Mouse (Mus musculus): ENCODE results near the gene Col4a3. TPM values are rescaled to one million over a fixed set of nuclear protein-coding genes. Genes with fewer than 3 reads are reported as not detected.

The Col4a3 gene
- polyA plus RNA-seq (2014; fragmentation: Illumina TruSeq; extraction: RNeasy Lipid Tissue Mini Kit (QIAGEN cat#74804); ENCODE audit: low read depth, low replicate concordance), result 154 TPM

DNA sequence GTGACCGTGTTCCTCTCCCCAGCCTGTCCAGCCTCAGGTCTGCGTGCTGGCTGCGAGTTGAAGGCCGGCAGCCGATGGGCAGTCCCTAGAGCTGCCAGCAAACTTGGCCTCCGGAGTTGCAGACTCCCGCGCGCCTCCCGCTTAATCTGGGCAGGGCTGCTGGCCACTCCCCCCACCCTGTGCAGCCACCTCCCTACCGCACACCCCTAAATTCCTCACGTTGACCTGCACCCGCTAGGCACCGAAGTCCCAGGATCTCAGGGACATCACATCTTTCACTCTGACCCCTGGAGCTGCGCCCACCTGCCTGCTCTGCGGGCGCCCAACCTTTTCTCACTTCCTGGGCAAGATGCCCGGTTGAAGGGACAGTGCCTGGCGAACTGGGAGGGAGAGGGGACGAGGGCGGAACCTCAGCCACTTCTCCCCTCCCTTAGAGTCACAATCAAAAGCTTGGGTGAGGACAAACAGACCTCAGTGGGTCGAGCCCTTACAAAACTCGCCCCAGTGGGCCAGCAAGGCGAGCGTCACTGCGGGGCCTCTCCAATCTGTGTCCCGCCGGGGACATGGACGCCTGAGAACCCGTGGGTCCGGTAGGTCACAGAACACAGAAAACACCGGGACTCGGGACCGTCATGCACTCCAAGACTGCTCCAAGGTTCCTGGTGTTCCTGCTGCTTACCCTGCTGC lies at the start of gene Col4a3, which contains the start of gene Col4a4:
Gene Col4a3, plus strand, starts transcription at position 209 of the 687 bp plus-strand sequence.
Gene Col4a4, minus strand, starts transcription at position 137 of the 687 bp plus-strand sequence.

DNA sequence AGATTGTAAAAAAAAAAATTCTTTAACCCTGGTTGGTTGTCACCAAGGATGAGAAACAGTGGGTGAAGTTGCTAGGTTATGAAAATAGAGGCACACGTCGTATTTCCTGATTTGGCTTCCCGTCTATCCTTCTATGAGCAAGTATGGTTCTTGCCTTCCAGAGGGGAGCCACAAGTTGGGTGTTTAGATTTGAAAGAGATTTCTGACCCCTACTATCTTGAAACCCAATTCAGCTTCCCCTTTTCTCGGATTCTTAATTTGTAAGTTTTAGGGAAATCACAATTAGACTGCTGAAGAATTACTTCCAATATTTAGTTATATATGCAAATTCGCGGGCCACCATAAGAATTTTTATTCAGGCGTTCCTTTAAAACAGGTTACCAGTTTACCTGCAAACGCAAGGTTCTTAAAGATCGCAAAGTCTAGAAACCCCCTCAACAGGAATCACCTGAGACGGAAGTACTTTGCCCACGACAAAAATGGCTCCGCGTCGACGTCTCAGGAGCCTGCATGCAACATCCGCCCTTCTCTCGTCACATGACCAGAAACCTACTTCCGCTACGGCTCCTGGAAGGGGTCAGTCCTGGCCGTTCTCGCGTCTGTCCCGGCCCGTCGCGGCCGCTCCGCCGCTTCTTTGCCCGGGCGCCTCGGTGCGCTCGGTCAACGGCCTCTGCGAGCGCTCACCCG lies 137.8 kb downstream of the Col4a3 start, which contains the start of gene Mff:
Gene Mff, plus strand, starts transcription at position 552 of the 687 bp plus-strand sequence.

DNA sequence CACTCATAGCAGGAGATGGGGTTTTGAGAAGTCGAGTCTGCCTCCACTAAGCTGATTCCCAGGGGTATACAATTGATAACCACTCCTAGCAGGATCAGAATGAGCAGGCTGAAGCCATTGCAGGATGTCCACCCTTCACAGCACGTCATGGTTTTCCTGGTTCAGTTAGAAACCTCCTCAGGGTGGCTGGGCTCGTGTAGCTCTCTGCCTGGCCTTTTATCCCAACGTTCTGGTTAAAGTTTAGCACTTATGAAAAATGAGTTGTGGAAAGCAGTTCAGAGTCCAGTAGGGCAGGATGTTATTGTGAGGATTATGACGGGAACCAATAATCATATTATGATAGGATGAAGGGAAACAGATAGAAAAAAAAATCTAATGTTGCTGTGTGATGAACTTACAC lies 181.5 kb downstream of the Col4a3 start, which contains the start of gene Tm4sf20:
Gene Tm4sf20, minus strand, starts transcription at position 193 of the 400 bp plus-strand sequence.

DNA sequence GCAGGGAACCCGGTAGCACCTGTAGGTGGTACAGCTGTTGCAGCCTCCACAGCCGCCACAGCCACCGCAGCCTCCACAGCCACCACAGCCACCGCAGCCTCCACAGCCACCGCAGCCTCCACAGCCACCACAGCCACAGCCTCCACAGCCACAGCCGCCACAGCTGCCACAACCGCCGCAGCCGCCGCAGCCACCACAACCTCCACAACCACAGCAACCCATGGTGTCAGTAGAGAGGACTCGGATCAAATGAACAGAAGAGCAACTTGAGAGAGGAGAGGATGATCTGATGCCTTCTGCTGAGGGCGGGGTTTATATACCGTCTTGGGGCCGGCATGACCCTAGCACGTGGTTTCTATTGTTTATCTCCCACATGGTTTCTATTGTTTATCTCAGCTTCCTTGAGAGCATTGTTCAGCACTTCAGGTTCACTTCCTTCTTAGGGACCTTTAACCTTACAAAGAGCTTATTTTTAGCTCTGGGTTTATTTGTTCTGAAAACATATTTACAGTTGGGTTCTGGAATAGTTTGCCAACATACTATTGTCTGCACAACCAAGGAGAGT lies 184.4 kb downstream of the Col4a3 start, which contains the start of gene Gm47791:
Gene Gm47791, minus strand, starts transcription at position 222 of the 565 bp plus-strand sequence.

Other genes starting within 250 kb of the Col4a3 start
- 70.9 TPM for gene Col4a4, start 72 bp upstream of the Col4a3 start, polyA plus RNA-seq (2014; fragmentation: Illumina TruSeq; extraction: RNeasy Lipid Tissue Mini Kit (QIAGEN cat#74804); ENCODE audit: low read depth, low replicate concordance)
- 324 TPM for gene Mff, start 138.0 kb downstream of the Col4a3 start, polyA plus RNA-seq (2014; fragmentation: Illumina TruSeq; extraction: RNeasy Lipid Tissue Mini Kit (QIAGEN cat#74804); ENCODE audit: low read depth, low replicate concordance)
- gene Tm4sf20, start 181.5 kb downstream of the Col4a3 start, polyA plus RNA-seq (2014; fragmentation: Illumina TruSeq; extraction: RNeasy Lipid Tissue Mini Kit (QIAGEN cat#74804); ENCODE audit: low read depth, low replicate concordance), result not detected
- gene Gm47791, start 184.3 kb downstream of the Col4a3 start, polyA plus RNA-seq (2014; fragmentation: Illumina TruSeq; extraction: RNeasy Lipid Tissue Mini Kit (QIAGEN cat#74804); ENCODE audit: low read depth, low replicate concordance), result not detected

Measured in kidney, adult 10 weeks (tissue).